Mouse (Mus musculus) lung, adult 18-20 months (tissue): Measurements from ENCODE around the gene Ctsa.
"Not testable (repeated sequence)": the region's sequence is repeated elsewhere in the genome, so short reads cannot be mapped to it uniquely, and the experiment has no call there.

Experiments used
- DNase-seq, 2 experiments: peaks; one replicate each; pipeline ENCODE4 v3.0.0; 2022; ENCODE audit warnings: mixed read lengths in 2 of 2

The Ctsa gene

DNA sequence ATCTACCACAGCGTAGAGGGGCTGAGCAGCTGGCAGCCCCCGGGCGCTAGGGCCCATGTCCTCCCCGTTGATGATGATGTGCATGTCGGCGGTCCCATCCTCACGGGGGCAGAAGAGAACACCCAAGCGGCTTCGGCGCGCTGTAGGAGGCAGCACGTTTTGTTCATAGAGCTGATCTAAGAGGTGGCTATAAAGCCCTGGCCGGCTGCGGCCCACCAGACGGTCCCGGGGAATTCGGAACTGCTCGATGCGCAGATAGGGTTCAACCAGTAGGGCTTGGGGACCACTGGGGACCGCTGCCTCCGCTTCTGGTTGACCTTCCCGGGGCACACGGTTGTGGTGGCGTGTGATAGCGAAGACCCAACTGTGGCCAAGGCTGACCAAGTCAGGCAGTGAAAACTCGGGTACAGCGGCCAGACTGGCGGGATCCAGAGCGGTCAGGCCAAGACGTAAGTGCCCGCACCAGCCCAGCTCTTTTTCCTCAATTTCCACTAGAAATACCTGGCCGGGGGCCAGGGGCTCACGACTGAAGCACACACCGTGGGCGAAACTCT lies at the start of gene Ctsa:
Ctsa (plus strand) TSS at position 126 of the 554 bp plus-strand sequence.
- DNase-seq = peak; percentile 79 to 84

DNA sequence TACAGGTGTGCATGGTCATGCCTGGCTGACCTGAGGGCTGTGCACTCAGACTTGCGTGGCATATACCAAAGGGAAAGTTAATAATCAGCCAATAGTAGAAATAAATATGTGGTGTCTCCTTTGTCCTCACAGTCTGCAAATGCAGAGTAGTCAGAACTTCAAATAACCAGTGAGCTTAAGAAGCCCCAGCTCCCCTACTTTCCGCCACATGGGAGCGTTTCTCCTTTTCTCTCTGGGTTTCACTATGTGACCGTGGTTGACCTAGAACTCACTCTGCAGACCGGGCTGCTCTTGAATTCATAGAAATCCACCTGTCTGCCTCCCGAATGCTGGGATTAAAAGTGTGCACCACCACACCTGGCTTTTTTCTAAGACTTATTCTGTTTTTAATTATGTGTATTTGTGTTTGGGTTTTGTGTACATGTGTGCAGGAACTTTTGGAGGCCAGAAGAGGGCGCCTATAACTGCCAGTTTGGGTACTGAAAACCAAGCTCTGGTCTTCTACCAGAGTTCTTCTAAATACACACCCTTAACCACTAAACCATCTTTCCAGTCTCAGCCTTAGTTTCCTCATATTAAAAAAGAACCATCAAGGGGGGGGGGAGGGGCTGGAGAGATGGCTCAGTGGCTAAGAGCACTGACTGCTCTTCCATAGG lies 48.6 kb upstream of the Ctsa start:
- DNase-seq = no peak

DNA sequence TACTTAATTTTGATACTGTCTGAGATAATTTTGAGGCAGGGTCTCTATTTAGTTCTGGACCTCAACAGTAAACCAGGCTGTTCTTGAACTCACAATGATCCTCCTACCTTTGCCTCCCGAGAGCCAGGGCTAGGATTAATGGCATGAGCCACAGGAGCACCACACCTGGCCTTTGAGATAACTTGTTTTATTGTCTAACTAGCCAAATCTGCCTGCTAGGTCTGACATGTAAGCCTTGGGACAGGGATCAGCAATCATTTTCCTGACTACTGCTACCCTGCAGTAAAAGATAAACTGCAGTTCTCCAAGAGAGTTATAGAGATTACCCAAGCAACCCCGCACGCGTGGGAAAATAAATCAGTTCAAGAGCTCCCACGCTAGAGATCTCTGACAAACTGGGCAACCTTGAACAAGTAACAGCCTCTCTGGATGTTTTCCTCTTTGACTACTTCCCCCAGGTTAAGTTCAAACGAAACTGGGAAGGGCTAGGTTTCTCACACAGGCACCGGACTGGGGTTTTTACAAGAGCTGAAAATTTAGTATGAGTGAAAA lies 47.7 kb upstream of the Ctsa start:
- DNase-seq = no peak

DNA sequence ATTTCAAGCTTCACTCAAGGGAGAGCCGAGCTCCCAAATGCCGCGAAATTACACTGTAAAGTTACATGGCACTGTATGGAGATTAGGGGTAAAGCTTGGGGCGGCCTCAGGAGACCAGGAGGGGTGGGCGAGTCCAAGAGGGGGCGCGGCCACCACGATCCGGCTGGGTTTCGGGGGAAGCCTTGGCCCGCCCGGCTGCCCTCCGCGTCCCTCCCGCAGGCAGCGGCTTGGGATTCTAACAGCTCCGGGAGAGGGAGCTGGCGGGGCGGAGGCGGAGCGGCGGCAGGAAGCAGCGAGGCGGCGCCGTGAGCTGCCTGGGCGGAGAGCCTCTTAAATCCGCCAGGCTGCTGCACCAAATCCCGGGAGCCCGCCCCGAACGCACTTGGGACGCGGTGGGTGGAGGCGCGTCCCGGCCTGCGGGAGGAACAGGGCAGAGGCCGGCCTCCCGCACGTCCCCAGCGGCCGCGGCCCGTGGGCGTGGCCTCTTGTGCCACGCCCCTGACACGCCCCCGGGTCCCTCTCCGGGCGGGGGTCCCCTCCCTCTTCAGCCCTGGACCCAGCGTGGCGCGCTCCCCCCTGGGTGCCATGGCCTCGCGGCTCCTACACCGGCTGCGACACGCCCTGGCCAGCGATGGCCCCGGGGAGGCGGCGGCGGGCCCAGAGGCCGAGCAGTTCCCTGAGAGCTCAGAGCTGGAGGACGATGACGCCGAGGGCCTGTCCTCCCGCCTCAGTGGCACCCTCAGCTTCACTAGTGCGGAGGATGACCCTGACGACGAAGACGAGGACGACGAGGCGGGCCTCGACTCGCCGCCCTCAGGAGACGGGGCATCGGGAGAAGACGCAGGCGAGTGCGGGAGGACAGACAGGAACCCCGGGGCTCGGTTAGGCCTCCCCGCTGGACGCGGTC lies 46.9 kb upstream of the Ctsa start, which contains the start of gene Snx21:
Snx21 (plus strand) TSS at position 343 of the 907 bp plus-strand sequence.
- DNase-seq = peak; percentile 96 to 97

GRCm38 (mm10) chr2:164786388-164786885 lies 46.2 kb upstream of the Ctsa start:
- peak; percentile 42 to 56 for DNase-seq

DNA sequence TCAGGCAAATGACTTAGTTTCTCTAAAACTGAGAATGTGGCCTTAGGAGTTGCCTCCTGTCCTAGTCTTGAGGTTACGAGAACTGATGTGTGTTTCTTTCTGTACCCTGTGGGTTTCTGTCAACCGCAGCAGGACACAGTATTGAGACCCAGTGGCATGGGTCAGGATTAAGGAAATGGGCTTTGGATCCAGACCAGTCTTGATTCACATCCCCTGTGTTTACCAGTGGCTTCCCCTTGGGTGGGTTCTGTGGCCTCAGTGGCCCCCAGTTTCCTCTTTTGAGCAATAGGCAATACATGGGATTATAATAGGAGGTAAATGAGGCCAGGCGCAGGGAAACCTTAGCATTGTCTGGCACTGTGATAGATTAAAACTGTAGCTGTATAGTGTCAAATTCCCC lies 45.6 kb upstream of the Ctsa start:
- peak in 1 of 2 experiments; percentile 41 for DNase-seq

DNA sequence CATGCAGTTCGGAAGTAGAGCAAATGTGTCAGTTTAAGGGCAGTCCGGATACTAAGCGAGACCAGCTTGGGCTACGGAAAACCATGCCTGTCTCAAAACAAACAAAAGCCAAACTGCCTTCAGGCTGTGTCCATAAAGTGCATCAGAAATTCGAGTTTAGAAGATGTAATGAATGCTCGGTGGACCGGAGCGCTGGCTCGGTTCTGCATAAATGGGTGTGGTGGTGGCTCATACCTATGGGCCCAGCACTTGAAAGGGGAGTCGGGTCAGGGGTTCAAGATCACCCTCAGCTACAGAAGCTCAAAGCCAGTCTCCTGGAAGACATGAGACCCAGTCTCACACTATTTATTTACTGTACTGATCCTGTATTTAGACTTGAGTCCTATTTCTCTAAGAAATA lies 44.9 kb upstream of the Ctsa start:
- no peak for DNase-seq

GRCm38 (mm10) chr2:164788411-164788810 lies 44.3 kb upstream of the Ctsa start:
- DNase-seq = no peak

DNA sequence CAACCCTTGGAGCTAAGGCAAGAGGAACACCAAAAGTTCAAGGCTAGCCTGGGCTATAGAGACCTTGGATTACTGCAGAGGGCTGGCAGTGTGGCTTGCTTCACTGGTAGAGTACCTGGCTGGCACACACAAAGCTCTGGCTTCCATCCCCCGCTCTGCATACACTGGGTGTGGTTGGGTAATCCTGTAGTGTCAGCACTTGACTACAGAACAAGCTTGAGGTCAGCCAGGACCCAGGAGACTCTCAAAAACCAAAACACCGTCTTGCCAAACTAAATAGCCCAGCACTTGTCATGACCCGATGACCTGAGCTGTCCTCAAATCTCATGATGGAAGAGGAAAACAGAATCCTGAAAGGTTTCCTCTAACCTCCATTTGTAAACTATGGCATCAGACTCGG lies 42.2 kb upstream of the Ctsa start:
- DNase-seq = peak; percentile 84 to 90

DNA sequence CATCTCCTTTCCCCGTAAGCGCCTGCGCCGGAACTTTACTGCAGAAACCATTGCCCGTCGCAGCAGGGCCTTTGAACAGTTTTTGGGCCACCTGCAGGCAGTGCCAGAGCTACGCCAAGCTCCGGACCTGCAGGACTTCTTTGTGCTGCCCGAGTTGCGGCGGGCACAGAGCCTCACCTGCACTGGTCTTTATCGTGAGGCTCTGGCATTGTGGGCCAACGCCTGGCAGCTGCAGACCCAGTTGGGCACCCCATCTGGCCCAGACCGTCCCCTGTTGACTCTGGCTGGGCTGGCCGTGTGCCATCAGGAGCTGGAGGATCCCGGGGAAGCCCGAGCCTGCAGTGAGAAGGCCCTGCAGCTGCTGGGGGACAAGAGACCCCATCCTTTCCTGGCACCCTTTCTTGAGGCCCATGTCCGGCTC lies 40.8 kb upstream of the Ctsa start:
- DNase-seq = no peak

DNA sequence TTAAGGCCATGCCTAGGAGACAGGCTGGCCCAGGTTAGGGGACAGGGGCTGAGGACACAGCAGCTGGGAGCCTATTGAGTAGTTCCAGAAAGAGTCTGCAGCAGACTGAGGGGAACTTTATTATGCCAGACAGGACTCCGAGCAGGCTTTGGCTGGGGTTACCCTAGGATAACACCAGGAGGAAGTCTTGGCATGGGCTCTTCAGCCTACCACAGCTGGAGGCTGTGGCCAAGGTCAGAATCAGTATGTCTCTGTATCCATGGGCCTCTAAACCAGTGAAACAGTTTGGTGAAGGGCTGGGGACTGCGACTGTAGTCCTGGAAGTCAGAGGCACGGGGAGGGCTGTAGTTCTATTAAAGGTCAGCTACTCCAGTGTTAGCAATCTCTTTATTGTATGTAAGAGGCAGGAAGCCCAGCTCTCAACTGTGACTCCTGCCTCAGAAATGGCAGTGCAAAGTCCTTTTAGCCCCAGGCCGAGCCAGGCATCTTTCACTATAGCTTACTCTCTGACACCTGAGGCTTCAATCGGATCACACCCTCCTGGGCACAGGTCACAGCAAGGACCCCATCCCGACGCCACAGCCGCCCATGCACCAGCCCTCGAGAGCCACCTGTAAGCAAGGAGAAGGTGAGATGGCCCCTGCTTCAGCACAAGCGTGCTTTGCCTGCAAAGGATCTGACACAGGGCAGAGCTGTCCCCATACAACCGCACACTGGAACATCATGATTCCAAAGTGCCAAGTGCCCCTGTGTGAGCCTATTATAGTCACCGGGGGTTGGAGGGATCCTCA lies 40.1 kb upstream of the Ctsa start:
- no peak for DNase-seq

- DNase-seq = peak; percentile 53 to 65
These were observed 39.4 kb upstream of the Ctsa start for GRCm38 (mm10) chr2:164793236-164793635.

GRCm38 (mm10) chr2:164793772-164794171 lies 38.9 kb upstream of the Ctsa start:
- no peak for DNase-seq

DNA sequence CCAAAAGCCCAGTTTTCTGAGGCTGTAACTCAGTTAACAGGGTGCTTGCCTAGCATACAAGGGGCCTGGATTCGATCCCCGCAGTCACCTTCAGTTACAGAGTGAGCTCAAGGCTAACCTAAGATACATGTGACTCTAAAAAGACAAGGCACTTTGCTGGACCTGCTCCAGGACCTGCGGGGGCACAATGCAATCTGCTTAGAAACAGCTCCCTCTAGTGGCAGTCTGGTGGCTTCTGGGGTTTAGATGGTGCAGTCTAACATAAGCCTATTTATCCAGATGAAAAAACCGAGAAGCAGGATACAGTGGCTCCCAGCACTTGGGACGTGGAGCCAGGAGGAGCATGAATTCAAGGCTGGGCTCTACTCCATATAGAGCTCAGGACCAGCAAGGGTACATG lies 38.4 kb upstream of the Ctsa start:
- DNase-seq = peak; percentile 81 to 89

DNA sequence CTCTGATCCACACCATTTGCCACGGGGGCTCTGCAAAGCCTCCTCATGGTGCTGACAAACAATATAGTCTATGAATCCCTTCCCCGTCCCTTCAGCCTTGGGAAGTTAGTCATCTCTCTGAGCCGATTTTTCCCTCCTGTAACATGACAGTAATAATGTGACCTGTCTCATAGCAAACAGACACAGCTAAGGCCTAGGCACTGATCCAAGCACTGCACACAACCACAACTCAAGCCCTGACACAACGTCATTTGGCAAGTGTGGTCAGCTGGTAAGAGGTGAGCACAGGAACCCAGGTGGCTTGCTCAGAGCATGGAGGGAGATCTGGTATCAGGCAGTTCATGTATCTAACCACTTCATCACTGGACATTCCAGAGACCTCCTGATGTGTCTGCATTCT lies 36.8 kb upstream of the Ctsa start:
- DNase-seq = no peak

- not testable (repeated sequence) for DNase-seq
These were observed 34.1 kb upstream of the Ctsa start for GRCm38 (mm10) chr2:164798554-164798953.

DNA sequence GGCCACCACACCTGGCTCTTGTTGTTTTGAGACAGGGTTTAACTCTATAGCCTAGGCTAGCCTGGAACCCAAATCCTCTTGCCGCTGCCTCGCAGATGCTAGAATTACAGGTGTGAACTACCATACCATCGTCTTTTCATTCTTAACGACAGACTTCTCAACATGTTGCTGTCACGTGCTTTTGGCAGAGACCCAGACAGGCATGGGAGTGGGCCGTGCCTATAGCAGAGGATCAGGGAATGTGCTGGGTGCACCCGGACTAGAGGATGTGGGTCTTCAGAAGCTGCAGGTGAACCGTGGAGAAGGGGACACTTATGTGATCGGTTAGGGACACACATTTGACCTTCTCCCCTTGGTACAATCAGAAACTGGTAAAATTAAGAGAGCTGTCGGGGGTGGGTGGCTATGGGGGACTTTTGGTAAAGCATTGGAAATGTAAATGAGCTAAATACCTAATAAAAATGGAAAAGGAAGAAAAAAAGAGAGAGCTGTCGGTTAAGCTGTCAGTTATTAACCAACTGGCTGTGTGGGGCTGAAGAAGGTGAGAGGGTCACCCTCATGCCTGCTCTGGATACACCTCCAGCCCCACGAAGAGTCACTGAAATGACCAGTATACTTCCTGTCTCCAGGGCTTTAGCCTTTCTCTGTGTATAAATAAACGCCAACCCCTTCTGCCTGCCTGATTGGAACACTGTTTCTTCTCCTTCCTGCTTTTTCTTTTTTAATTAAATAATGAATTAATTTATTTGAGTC lies 32.2 kb upstream of the Ctsa start:
- DNase-seq = no peak

DNA sequence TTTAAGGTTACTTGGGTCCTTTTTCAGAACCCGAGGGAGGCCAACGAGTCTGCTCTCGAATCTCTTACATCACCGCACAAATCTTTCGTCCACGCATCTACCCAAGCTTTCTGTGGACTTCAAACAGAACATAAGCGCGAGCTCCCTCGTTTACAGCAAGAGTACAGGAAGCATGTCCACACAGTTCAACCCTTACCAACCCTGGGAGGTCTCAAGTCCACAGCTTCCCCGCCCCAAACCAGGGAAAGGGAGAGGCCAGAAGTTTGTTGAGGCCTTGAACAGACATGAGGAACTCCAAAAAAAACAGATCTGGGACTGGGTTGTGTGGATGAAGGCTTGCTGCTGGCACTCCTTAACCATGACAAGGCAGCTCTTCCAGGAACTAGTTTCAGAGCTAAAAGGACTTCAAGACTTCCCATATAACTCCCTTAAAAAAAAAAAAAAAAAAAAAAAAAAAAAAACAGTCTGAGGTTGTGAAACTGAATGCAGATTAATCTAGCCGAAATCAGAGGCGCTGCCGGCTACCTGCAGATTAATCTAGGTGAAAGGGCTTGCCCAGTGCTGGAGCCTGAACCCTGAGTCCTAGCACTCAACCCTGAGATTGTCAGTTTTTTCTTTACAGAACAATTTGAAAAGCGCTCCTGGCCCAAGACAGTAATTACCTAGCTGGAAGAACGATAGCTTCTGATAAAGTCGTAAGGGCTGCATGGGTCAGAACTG lies 29.3 kb upstream of the Ctsa start:
- DNase-seq = no peak

GRCm38 (mm10) chr2:164803921-164804313 lies 28.8 kb upstream of the Ctsa start:
- DNase-seq = no peak

DNA sequence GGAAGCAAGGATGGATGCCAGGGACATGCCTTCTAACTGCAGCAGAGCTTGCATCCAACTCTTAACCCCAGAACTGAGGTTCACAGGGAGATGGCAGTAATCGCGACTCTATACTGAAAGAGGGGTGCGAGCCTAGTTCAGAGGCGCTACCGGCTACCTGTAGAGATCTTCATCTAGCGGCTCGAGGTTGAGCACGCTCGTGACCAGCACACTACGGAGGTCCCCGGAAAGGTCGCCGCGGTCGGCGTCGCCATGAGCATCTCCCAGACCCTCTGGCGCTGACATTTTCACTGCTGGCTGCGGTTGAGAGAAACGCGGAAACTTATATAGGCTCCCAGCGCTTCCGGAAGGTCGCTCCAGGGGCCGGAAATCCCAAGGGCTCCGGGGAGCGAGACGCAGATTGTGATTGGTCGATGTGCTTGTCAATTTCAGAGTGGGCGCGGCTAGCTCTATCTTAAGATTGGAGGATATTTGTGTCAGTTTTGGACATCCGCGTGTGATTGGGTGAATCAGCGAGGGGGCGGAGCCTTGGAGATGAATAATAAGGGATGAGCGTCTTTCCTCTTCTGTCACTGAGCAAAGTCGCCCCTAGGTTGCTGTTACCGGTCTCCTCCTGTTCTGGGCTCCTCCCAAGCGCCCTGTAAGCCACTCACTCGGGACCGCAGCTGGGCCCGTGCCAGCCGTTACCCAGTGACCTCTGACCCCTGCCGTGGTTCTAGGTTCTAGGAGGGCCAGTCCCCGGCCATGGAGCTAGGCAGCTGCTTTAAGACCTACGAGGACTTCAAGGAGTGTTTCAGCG lies 27.9 kb upstream of the Ctsa start, which contains the start of the genes Acot8 and Zswim3:
Acot8 (minus strand) TSS at position 350 of the 799 bp plus-strand sequence.
Zswim3 (plus strand) TSS at position 566 of the 799 bp plus-strand sequence.
- DNase-seq = peak; percentile 98 to 99
